Mouse (Mus musculus): ENCODE measurements around the gene Tmem175. TPM values are rescaled to one million over a fixed set of nuclear protein-coding genes. Genes with fewer than 3 reads are reported as not detected.
"Not testable (repeated sequence)": the region's sequence is repeated elsewhere in the genome, so short reads cannot be mapped to it uniquely, and the experiment has no call there.

The Tmem175 gene
- 16.1 and 17.8 TPM in 2 replicates for polyA plus RNA-seq (2016; fragmentation: Nextera tagmentation; extraction: Ambion mirVana)

- H3K4me2 ChIP-seq: peak within 1 kb of the TSS; percentile 89
- peaks cover 51% of the 10 kb centered on the region for H3K4me1 ChIP-seq
- under 1% methylated on average over 58 of the region's 58 CpGs for WGBS (ENCODE audit: insufficient replicate concordance)
- H3K27me3 ChIP-seq (replicated peaks): no peaks in the 10 kb centered on the region
- H3K9ac ChIP-seq: peak within 1 kb of the TSS; percentile 84
- peak within 1 kb of the TSS; percentile 76 for H3K4me3 ChIP-seq
- H3K27ac ChIP-seq: peak within 1 kb of the TSS; percentile 85
- peaks cover 7% of the 10 kb centered on the region; the same call in 1 of the 2 replicates for H3K36me3 ChIP-seq
- ATAC-seq: peak; percentile 94
- no peaks in the 10 kb centered on the region for H3K9me3 ChIP-seq (replicated peaks)
These were observed at the start of gene Tmem175, which contains the start of gene Gak for GRCm38 (mm10) chr5:108629634-108630483. Gene Tmem175, plus strand, starts transcription at chr5:108629770. Gene Gak, minus strand, starts transcription at chr5:108629755.

GRCm38 (mm10) chr5:108581361-108581891 is 48.1 kb upstream of the Tmem175 start:
- 88% methylated on average over 3 of the region's 3 CpGs for WGBS (ENCODE audit: insufficient replicate concordance)
- no peak for ATAC-seq
- Histone ChIP-seq H3K4me3 (no peak overlapping the region), H3K36me3 (peaks cover 97% of the 10 kb centered on the region), H3K4me1 (no peaks in the 10 kb centered on the region), H3K9me3 (replicated peaks) (no peaks in the 10 kb centered on the region), H3K27me3 (replicated peaks) (no peaks in the 10 kb centered on the region), H3K27ac (no peak overlapping the region), H3K4me2 (no peak overlapping the region), H3K9ac (no peak overlapping the region)

- ATAC-seq: no peak
- peaks cover 99% of the 10 kb centered on the region for H3K36me3 ChIP-seq
- H3K27ac ChIP-seq: no peak overlapping the region
- WGBS (ENCODE audit: insufficient replicate concordance): 70% methylated on average over 1 of the region's 1 CpGs
- no peak overlapping the region for H3K9ac ChIP-seq
- H3K4me1 ChIP-seq: no peaks in the 10 kb centered on the region
- no peak overlapping the region for H3K4me3 ChIP-seq
- H3K4me2 ChIP-seq: no peak overlapping the region
- no peaks in the 10 kb centered on the region for H3K9me3 ChIP-seq (replicated peaks)
- no peaks in the 10 kb centered on the region for H3K27me3 ChIP-seq (replicated peaks)
These were observed 29.6 kb upstream of the Tmem175 start for GRCm38 (mm10) chr5:108599923-108600322.

GRCm38 (mm10) chr5:108602537-108602936 is 27.0 kb upstream of the Tmem175 start:
- no peaks in the 10 kb centered on the region for H3K9me3 ChIP-seq (replicated peaks)
- H3K27me3 ChIP-seq (replicated peaks): no peaks in the 10 kb centered on the region
- no peak overlapping the region for H3K9ac ChIP-seq
- no peaks in the 10 kb centered on the region for H3K4me1 ChIP-seq
- H3K4me2 ChIP-seq: no peak overlapping the region
- no peak overlapping the region for H3K4me3 ChIP-seq
- 86% methylated on average over 9 of the region's 9 CpGs for WGBS (ENCODE audit: insufficient replicate concordance)
- H3K27ac ChIP-seq: no peak overlapping the region
- ATAC-seq: no peak
- peaks cover 99% of the 10 kb centered on the region for H3K36me3 ChIP-seq

GRCm38 (mm10) chr5:108610426-108610825 is 19.1 kb upstream of the Tmem175 start:
- Histone ChIP-seq H3K9me3 (replicated peaks) (no peaks in the 10 kb centered on the region), H3K27me3 (replicated peaks) (no peaks in the 10 kb centered on the region), H3K4me2 (no peak overlapping the region), H3K27ac (no peak overlapping the region), H3K9ac (no peak overlapping the region), H3K4me3 (no peak overlapping the region), H3K36me3 (peaks cover 98% of the 10 kb centered on the region), H3K4me1 (no peaks in the 10 kb centered on the region)
- ATAC-seq: no peak
- WGBS (ENCODE audit: insufficient replicate concordance): 91% methylated on average over 1 of the region's 1 CpGs

GRCm38 (mm10) chr5:108621870-108622269 is 7.7 kb upstream of the Tmem175 start:
- H3K4me2 ChIP-seq: no peak overlapping the region
- H3K27ac ChIP-seq: no peak overlapping the region
- no peaks in the 10 kb centered on the region for H3K9me3 ChIP-seq (replicated peaks)
- ATAC-seq: no peak
- peaks cover 78% of the 10 kb centered on the region for H3K36me3 ChIP-seq
- 77% methylated on average over 2 of the region's 2 CpGs for WGBS (ENCODE audit: insufficient replicate concordance)
- H3K9ac ChIP-seq: no peak overlapping the region
- H3K27me3 ChIP-seq (replicated peaks): no peaks in the 10 kb centered on the region
- no peak overlapping the region for H3K4me3 ChIP-seq
- peaks cover 17% of the 10 kb centered on the region for H3K4me1 ChIP-seq

- peaks cover 51% of the 10 kb centered on the region for H3K4me1 ChIP-seq
- ATAC-seq: no peak
- H3K27ac ChIP-seq: peak overlapping the region; percentile 41; the same call in 1 of the 2 replicates
- H3K9ac ChIP-seq: peak overlapping the region; percentile 29; the same call in 1 of the 2 replicates
- no peaks in the 10 kb centered on the region for H3K9me3 ChIP-seq (replicated peaks)
- H3K4me2 ChIP-seq: peak overlapping the region; percentile 32
- no peaks in the 10 kb centered on the region for H3K27me3 ChIP-seq (replicated peaks)
- 39% methylated on average over 4 of the region's 4 CpGs for WGBS (ENCODE audit: insufficient replicate concordance)
- no peak overlapping the region for H3K4me3 ChIP-seq
- peaks cover 43% of the 10 kb centered on the region for H3K36me3 ChIP-seq
These were observed 3.4 kb upstream of the Tmem175 start for GRCm38 (mm10) chr5:108626050-108626660.

- H3K27ac ChIP-seq: peak overlapping the region; percentile 85
- peak; percentile 87 for ATAC-seq
- peak overlapping the region; percentile 76 for H3K4me3 ChIP-seq
- H3K4me2 ChIP-seq: peak overlapping the region; percentile 89
- peaks cover 51% of the 10 kb centered on the region for H3K4me1 ChIP-seq
- H3K27me3 ChIP-seq (replicated peaks): no peaks in the 10 kb centered on the region
- H3K9me3 ChIP-seq (replicated peaks): no peaks in the 10 kb centered on the region
- peak overlapping the region; percentile 84 for H3K9ac ChIP-seq
- WGBS (ENCODE audit: insufficient replicate concordance): 1% methylated on average over 32 of the region's 32 CpGs
- peaks cover 14% of the 10 kb centered on the region for H3K36me3 ChIP-seq
These were observed 508 bp upstream of the Tmem175 start for GRCm38 (mm10) chr5:108628891-108629633.

- Histone ChIP-seq H3K9ac (no peak overlapping the region), H3K36me3 (peaks cover 6% of the 10 kb centered on the region), H3K27ac (no peak overlapping the region), H3K9me3 (replicated peaks) (no peaks in the 10 kb centered on the region), H3K4me2 (no peak overlapping the region), H3K4me1 (peaks cover 16% of the 10 kb centered on the region), H3K4me3 (no peak overlapping the region), H3K27me3 (replicated peaks) (no peaks in the 10 kb centered on the region)
- WGBS (ENCODE audit: insufficient replicate concordance): 86% methylated on average over 4 of the region's 4 CpGs
- ATAC-seq: no peak
These were observed 4.1 kb downstream of the Tmem175 start for GRCm38 (mm10) chr5:108633676-108634075.

- not testable (repeated sequence) for H3K4me3 ChIP-seq; H3K27ac ChIP-seq; H3K36me3 ChIP-seq; ATAC-seq; H3K9me3 ChIP-seq (replicated peaks); H3K4me2 ChIP-seq; H3K27me3 ChIP-seq (replicated peaks); H3K9ac ChIP-seq
- peaks cover 13% of the 10 kb centered on the region for H3K4me1 ChIP-seq
- 80% methylated on average over 2 of the region's 3 CpGs for WGBS (ENCODE audit: insufficient replicate concordance)
These were observed 4.5 kb downstream of the Tmem175 start for GRCm38 (mm10) chr5:108634088-108634487.

GRCm38 (mm10) chr5:108636172-108636571 is 6.6 kb downstream of the Tmem175 start:
- Histone ChIP-seq H3K9me3 (replicated peaks) (no peaks in the 10 kb centered on the region), H3K4me1 (0 out of 2 replicates have a peak, but pooled peaks cover under 1% of the 10 kb centered on the region), H3K9ac (no peak overlapping the region), H3K4me3 (no peak overlapping the region), H3K27ac (no peak overlapping the region), H3K36me3 (peaks cover 18% of the 10 kb centered on the region), H3K4me2 (no peak overlapping the region), H3K27me3 (replicated peaks) (no peaks in the 10 kb centered on the region)
- 42% methylated on average over 4 of the region's 4 CpGs for WGBS (ENCODE audit: insufficient replicate concordance)
- ATAC-seq: no peak
